Mouse (Mus musculus) MN1 (cell line): ENCODE measurements around the gene 4930512M02Rik.
"Not testable (repeated sequence)": the region's sequence is repeated elsewhere in the genome, so short reads cannot be mapped to it uniquely, and the experiment has no call there.

Experiments used
- DNase-seq: peaks from one replicate; pipeline ENCODE4 v3.0.0-alpha.2; 2016; ENCODE audit warnings: low spot score

The 4930512M02Rik gene

DNA sequence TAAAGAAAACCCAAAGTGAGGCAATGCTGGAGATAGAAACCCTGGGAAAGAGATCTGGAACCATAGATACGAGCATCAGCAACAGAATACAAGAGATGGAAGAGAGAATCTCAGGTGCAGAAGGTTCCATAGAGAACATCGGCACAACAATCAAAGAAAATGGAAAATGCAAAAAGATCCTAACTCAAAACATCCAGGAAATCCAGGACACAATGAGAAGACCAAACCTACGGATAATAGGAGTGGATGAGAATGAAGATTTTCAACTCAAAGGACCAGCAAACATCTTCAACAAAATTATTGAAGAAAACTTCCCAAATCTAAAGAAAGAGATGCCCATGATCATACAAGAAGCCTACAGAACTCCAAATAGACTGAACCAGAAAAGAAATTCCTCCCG, at the start of gene 4930512M02Rik:
TSS of gene 4930512M02Rik (minus strand) at position 101 of the 400 bp plus-strand sequence.
- not testable (repeated sequence) for DNase-seq

DNA sequence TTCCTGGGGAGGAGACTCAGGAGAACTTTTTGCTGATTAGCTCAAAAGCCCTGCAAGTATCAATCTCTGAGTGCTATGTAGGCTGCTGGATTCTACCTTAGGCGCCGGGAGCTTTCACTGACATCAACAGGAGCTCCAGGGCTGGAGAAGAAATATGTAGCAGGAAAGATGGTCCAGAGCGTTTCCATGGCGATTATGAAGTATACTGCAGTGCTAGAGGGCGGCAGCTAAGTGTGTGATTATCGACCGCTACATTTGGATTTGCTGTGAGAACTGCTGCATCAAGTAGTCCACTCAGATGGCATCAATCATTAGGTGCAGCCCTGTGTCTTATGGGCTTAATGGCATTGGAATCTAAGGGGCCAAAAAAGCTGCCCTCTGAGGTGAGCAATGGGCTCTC, 49.5 kb upstream of the 4930512M02Rik start:
- DNase-seq: no peak

DNA sequence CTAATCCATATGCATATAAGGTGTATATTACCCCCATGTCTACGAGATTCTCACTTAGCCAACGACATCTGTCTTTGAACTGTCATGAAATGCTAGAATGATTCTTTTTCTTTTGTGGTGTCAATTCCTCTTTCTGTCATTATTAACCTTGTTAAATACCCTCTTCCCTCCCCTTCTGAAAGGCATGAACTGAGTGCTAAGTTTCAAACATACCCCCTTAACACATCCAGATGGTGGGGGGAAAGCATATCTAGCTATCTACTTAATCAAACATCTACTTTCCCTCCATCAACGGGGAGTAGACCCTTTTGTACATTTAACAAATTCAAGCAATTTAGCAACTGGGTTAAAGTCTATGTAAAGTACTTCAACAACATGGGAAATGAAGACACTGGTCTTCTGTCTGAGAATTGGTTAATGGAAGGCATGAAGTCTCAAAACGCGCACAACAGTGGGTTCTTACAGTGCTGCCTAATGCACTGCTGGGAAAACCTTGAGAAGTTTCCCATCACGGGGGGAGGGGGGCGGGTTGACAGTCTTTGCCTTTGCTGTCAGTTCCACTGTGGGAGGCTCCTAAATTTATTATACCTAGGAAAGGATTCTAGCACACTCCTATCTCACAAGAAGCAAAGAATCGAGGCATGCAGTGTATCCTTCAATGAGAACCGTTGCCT, 48.6 kb upstream of the 4930512M02Rik start:
- DNase-seq: no peak

DNA sequence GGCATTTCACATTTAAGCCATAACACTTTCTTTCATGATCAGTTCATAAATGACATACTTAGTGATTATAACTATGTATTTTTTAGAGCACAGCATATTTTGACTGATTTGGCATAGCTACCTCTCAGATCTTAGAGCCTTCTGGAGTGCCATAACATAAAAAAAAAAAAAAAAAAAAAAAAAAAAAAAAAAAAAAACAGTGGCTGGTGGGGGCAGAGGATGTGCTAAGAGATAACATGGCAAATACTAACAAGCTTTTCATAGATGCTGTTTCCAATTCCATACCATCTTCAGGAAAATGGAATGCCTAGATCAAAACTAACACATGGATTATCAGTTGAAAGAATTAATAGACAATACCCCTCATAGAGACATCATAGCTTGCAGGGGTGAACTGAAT, 47.4 kb upstream of the 4930512M02Rik start:
- no peak for DNase-seq

DNA sequence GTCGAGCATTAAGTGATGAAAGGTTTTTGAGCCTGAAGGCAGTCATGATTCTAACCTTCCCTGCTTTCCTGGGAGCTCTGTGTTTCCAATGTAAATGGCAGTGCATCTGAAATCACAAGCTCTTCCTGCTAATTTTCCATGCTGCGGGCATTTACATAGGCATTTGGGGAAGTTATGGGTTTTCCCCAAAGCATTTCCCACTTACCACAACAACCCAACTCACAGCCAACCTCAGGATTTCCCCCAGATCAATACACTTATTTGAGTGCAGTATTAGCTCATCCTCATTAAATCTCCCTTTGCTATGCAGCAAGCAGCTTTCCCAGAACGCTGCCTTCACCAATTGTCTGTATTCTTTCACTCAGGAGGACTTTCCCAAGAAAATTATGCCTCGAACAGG, 45.3 kb upstream of the 4930512M02Rik start:
- DNase-seq: no peak

DNA sequence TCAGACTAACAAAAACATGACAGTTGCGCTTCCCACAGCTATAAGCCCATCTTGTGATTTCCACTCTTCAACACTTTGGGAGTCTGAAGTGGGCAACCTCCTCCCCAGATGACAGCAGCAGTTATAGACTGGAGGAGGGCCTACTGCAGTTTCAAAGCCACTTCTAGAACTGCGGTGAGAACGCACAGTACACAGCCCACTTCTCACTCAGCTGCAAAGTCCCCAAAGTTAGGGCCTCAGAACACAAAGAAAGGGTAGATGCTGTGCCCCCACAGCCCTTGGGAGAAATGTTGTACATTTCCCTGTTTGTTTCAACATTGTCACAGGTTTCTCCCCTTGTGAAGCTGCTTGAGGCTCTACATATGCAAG, 40.3 kb upstream of the 4930512M02Rik start:
- no peak for DNase-seq

DNA sequence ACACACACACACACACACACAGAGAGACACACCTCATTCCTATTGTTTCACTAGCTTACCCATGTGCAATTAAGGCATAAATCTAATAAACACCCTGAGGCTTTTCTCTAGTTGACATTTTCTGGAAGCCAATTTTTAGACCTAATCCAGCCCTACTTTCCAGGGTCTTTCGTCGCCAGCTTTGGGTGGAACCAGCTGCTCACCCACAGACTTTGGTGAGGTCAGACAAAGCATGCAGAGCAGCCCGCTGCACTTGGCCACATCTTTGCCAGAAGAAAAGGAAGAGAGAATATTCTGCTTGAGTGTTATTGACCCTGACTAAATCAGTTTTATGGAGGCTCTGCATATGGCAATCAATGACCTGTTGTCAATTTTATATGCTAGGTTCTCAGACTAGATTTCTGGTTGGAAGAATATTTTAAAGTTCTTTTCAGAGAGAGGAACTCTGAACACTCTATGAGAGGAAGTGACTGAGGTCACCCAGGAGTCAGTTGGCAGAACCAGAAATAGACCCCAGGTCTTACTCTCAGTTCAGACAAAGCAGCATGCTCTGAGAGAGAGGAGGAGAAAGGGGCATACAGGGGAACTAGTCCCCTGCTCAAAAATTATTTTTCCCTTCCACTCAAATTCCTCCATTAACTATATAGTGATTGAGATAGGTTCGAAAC, 39.8 kb upstream of the 4930512M02Rik start:
- no peak for DNase-seq

- no peak for DNase-seq
Observed at GRCm38 (mm10) chr11:11660651-11661050, 33.0 kb upstream of the 4930512M02Rik start.

DNA sequence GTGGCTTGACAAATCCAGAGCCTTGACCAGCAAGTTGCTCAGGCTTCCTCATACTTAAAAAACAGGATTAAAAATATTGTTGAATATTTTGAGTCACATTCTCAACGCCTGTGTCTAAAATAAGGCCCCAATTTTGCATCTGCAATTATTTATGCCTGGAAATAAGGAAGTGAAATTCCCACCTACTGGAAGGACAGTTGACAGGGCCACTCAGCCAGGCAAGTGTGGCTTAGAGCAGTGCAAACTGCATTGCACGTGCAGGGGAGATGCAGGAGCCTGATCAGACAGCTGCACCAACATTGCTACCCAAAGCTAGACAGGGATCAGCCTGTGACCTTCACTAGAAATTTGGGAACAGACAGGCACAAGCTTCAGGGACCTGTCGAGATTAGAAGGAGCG, 31.2 kb upstream of the 4930512M02Rik start:
- DNase-seq: no peak

- DNase-seq: no peak
Observed at GRCm38 (mm10) chr11:11657634-11658033, 30.0 kb upstream of the 4930512M02Rik start.

DNA sequence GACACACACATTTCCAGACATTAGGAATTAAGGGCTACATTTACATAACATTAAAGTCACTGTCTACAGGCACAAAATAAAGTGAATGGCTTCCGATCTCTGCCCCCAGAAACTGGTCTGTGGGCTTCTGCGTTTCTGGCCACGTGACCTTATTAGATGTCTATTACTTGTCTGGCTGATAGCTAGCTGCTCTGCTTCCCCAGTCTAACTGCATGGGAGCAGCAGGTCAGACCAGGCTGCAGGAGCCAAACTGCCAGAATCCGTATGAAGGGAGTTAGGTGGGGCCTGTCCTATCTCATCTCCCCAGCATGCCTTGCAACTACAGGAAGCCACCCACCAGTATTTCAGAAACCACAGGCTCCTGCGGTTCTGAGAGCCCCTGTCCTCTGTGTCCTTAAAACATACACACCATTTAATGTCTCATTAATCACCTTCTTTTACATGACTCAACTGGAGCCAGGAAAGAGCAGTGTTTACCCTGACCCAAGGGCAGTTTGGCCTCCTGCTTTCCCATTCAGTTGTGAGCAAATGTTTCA, 29.4 kb upstream of the 4930512M02Rik start:
- DNase-seq: no peak

DNA sequence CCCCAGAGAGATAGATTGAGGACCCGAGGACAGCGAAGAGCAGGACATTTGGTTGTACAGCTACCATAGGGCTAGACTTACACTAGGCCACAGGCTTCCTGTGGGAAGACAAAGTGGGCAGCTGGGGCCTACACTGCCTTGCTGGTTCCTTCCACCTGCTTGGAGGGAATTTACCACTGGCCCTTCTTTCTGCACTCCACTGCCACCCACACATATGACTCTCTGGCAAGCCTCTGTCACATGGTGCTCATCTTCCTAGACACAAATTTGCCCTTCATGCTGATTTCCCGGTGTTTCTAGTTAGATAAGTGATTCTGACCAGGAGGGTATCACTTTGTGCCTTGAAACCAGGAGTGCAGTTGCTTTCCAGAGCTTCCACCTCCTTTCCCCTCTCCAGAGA, 28.8 kb upstream of the 4930512M02Rik start:
- DNase-seq: no peak

GRCm38 (mm10) chr11:11644303-11644702, 16.7 kb upstream of the 4930512M02Rik start:
- DNase-seq: no peak

GRCm38 (mm10) chr11:11624073-11624705, 3.4 kb downstream of the 4930512M02Rik start:
- no peak for DNase-seq

GRCm38 (mm10) chr11:11609243-11609642, 18.4 kb downstream of the 4930512M02Rik start:
- no peak for DNase-seq

DNA sequence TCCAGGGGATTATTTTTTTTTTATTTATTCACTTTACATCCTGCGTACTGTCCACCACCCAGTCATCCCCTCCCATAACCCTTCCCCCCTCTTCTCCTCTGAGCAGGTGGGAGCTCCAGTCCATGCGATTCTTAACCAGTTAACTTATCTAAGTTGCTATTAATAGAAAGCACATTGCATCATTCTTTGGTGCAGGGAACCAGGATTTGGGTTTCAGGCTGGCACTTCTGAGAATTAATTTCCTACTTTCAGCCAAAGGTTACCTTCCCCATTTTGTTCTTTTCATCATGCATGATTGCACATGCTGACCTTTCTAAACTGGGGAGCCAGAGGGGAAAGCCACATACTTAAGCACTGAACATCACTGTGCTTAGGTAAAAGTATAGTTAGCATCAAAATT, 40.3 kb downstream of the 4930512M02Rik start:
- no peak for DNase-seq

- DNase-seq: no peak
Observed at GRCm38 (mm10) chr11:11586423-11586822, 41.2 kb downstream of the 4930512M02Rik start.

- no peak for DNase-seq
Observed at GRCm38 (mm10) chr11:11573691-11574090, 53.9 kb downstream of the 4930512M02Rik start.

GRCm38 (mm10) chr11:11570747-11571146, 56.9 kb downstream of the 4930512M02Rik start:
- DNase-seq: no peak

- DNase-seq: no peak
Observed at GRCm38 (mm10) chr11:11569466-11570132, 58.0 kb downstream of the 4930512M02Rik start.

GRCm38 (mm10) chr11:11568033-11568432, 59.6 kb downstream of the 4930512M02Rik start:
- no peak for DNase-seq

DNA sequence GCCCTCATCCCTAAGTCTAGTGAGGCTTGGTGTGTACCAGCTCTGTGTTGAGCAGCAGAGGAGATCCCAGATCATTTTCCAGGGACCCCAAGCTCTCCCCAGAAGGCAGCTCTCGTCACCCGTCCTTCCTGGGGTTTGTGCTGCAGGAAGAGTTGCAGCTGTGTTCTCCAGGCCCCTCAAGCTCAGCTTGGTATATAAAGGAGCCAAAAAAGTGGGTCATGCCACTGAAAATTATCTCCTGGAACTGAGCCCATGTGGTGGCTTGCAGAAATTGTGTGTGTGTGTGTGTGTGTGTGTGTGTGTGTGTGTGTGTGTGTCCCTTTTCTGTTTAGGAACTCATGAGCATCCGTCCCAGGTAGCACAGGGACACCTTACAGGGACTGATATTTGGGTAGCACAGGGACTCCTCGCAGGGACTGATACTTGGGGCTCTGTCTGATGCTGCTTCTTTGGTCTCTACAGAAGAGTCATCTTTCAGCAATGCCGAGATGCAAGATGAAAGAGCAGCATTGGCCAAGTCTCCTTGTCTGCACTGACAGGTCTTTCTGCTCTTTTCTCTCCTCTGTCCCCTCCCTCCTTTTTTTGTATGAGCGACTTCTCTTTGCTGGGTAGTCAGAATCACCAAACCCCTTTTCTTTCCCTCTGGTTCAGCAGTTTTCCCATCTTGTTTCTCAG, 62.4 kb downstream of the 4930512M02Rik start:
- no peak for DNase-seq
